Mouse (Mus musculus): ENCODE measurements at regions not wholly inside any gene's neighbourhood (a gene's known extent, or its start where the extent isn't known, plus 50 kb on each side); places are given as distances from the start of the nearest gene placed in this dataset.

DNA sequence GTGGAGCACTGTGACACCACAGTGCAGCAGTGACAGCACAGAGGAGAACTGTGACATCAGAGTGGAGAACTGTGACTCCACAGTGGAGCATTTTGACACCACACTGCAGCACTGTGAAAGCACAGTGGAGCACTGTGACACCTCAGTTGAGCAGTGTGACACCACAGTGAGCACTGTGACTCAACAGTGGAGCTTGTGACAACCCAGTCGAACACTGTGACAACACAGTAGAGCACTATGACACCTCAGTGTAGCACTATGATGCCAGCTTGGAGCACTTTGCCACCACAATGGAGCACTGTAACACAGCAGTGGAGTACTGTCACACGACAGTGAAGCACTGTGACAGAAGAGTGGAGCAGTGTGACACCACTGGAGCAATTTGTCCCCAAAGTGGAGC, 79.7 kb upstream of the Scaf8 start:
- TF ChIP-seq CTCF (IDR thresholded peaks at IDR 0.05; ENCODE audit: low read depth) (no peak), EP300 (IDR thresholded peaks at IDR 0.05; ENCODE audit: low read depth) (no peak)
